Mouse (Mus musculus) left cerebral cortex, postnatal 36 days (tissue): ENCODE results near the gene Hpn. TPM values are rescaled to one million over a fixed set of nuclear protein-coding genes. Genes with fewer than 3 reads are reported as not detected.

Experiments
- DNase-seq, 2 experiments: peaks; one replicate each; pipeline ENCODE4 v3.0.0; 2021 to 2022; ENCODE audit warnings: low spot score in 2 of 2, mixed read lengths in 1 of 2
- intact Hi-C: fragments of 180-260 bp; cut with DNase I; formaldehyde crosslinking; loops from one replicate; pipeline ENCODE4 v1.15.1; 2025
- total RNA-seq, 2 experiments: library from RNA; stranded (reverse); gene quantifications; 2 replicates each; pipeline ENCODE4 v1.2.3; 2021

Hpn gene
- total RNA-seq, 2 experiments from 2014 or later: 2.1 to 4.5 TPM

DNA sequence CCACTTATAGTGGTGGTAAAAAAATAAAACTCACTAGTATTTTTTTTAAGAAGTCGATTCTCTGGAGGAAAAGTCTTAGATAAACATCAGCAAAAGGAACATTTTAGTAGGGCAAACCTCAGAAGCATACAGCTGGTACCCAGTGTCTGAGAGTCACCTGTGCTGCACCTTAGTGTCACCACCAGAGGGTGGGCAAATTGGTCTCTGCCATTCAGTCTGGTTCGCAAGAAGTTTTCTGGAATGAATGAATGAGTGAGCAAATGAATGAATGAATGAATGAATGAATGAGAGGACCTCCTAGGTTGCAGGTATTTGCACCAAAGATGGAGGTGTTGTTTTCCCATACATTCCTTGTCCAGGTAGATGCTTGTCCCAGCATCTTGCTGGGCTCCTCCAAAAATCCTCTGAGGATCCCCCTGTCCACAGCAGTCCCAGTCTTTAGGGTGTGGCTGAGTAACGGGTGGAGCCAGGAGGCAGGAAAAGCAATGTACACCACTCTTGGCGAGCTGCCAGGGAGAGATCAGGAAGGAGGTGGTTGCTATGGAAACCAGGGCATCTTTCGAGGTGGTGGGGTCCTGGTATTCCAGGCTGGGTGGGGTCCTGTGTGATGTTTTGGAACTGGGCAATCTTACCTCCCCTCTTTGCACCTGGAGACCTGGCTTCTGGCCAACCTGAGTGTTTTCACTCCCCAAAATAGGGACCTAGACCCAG, 65.8 kb downstream of the Hpn start:
- peak; percentile 42 to 57 for DNase-seq
- intact Hi-C loops: no loop called here

Other genes starting within 250 kb of the Hpn start
- not detected for gene Cd22, start 234.9 kb downstream of the Hpn start, total RNA-seq
- gene Mag, start 200.4 kb downstream of the Hpn start, total RNA-seq: 100 to 1,000 TPM; 137 to 247 TPM
- not detected for gene Hamp2, start 190.6 kb downstream of the Hpn start, total RNA-seq
- gene Hamp, start 171.3 kb downstream of the Hpn start, total RNA-seq: not detected
- gene Usf2, start 158.5 kb downstream of the Hpn start, total RNA-seq: 100 to 1,000 TPM; 135 to 147 TPM
- 1 to 10 TPM; 7.0 to 9.8 TPM for gene Lsr, start 141.8 kb downstream of the Hpn start, total RNA-seq
- gene Fam187b, start 141.5 kb downstream of the Hpn start, total RNA-seq: not detected
- 10 to 100 TPM; 19.8 to 39.0 TPM for gene Fxyd5, start 72.8 kb downstream of the Hpn start, total RNA-seq
- 100 to 1,000 TPM; 184 to 245 TPM for gene Fxyd7, start 63.8 kb downstream of the Hpn start, total RNA-seq
- gene Fxyd1, start 58.1 kb downstream of the Hpn start, total RNA-seq: 10 to 100 TPM; 75.9 to 86.2 TPM
- gene Lgi4, start 55.9 kb downstream of the Hpn start, total RNA-seq: 10 to 100 TPM; 27.4 to 28.7 TPM
- gene Fxyd3, start 38.6 kb downstream of the Hpn start, total RNA-seq: not detected
- gene Scn1b, start 11.7 kb upstream of the Hpn start, total RNA-seq: 100 to 1,000 TPM; 640 to 844 TPM
- gene Gramd1a, start 40.6 kb upstream of the Hpn start, total RNA-seq: 100 to 1,000 TPM in 1 of 2 experiments, 10 to 100 TPM in 1; 94.0 to 120 TPM
- gene Scgb2b2, start 175.2 kb upstream of the Hpn start, total RNA-seq: not detected
- not detected for gene Scgb1b2, start 176.5 kb upstream of the Hpn start, total RNA-seq
- gene Scgb2b3, start 246.8 kb upstream of the Hpn start, total RNA-seq: not detected